21 mouse cellular contexts compared by ENCODE assay signal in the genomic region with DNA sequence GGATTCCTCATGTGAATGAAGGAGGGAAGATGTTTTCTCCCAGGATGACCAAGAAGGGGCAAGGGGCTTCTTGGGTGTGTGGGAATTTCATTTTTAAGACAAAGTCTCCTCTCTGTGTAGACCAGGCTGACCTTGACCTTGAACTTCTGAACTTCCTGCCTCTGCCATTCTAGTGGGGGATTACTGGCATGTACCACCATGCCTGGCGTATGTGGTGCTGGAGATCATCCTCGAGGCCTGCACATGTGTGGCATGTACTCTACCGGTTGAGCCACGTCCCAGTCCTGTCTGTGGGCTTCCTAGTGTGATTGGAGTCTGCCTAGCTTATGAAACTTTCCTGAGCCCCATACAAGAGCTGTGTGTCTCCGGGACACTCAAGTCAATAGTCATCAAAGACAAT.
DNase-seq lines count a peak whose midpoint lies in the region; ATAC-seq and TF ChIP-seq lines count a peak whose summit lies in the region.
"Had no signal": no experiment of that assay in that cellular context is flagged by ENCODE, and none has a peak within 500 bp of the region (broad histone marks: within the 10 kb centered on the region; RNA-seq: fewer than 3 reads in every experiment).

No protein-coding gene starts in this region.

- no peak overlapping the region for H3K4me2 ChIP-seq in heart, embryonic 12.5 days
- no peak overlapping the region for H3K4me2 ChIP-seq in midbrain, embryonic 13.5 days (replicated peaks)
- no peak overlapping the region for H3K4me2 ChIP-seq in midbrain, postnatal 0 days (ENCODE audit: low read depth, low read length, poor library complexity, severe bottlenecking)
- H3K4me2 ChIP-seq in intestine, embryonic 16.5 days (ENCODE audit: low read depth, low read length): 0 out of 2 replicates have a peak overlapping the region, but pooled peaks have one; percentile 6
- H3K4me2 ChIP-seq in liver, embryonic 12.5 days: no peak overlapping the region
- H3K4me2 ChIP-seq: embryonic facial prominence, embryonic 15.5 days; heart, embryonic 13.5 days; liver, embryonic 15.5 days; neural tube, embryonic 15.5 days had no signal

- peak overlapping the region; percentile 60 for H3K27ac ChIP-seq in heart, embryonic 10.5 days
- H3K27ac ChIP-seq in heart, embryonic 12.5 days (ENCODE audit: poor library complexity, severe bottlenecking): no peak overlapping the region
- no peak overlapping the region for H3K27ac ChIP-seq in midbrain, embryonic 13.5 days
- H3K27ac ChIP-seq in midbrain, postnatal 0 days (ENCODE audit: low read depth, low read length): no peak overlapping the region
- H3K27ac ChIP-seq in intestine, embryonic 16.5 days (ENCODE audit: low read length): no peak overlapping the region
- no peak overlapping the region for H3K27ac ChIP-seq in liver, embryonic 12.5 days
- H3K27ac ChIP-seq: embryonic facial prominence, embryonic 15.5 days; heart, embryonic 13.5 days; liver, embryonic 15.5 days; neural tube, embryonic 15.5 days had no signal

- no peak overlapping the region for H3K4me3 ChIP-seq in heart, embryonic 10.5 days
- no peak overlapping the region for H3K4me3 ChIP-seq in heart, embryonic 12.5 days
- H3K4me3 ChIP-seq in midbrain, embryonic 13.5 days (replicated peaks): no peak overlapping the region
- no peak overlapping the region for H3K4me3 ChIP-seq in midbrain, postnatal 0 days (ENCODE audit: low read depth, low read length)
- H3K4me3 ChIP-seq in intestine, embryonic 16.5 days (ENCODE audit: low read length): no peak overlapping the region
- no peak overlapping the region for H3K4me3 ChIP-seq in liver, embryonic 12.5 days
- H3K4me3 ChIP-seq: embryonic facial prominence, embryonic 15.5 days; forebrain, embryonic 10.5 days; heart, embryonic 13.5 days; liver, embryonic 15.5 days; myocyte; neural tube, embryonic 15.5 days had no signal

- DNase-seq in heart, embryonic 10.5 days (ENCODE audit: low spot score): no peak
- DNase-seq in midbrain, postnatal 0 days (ENCODE audit: low spot score): no peak
- DNase-seq in R1 (ENCODE audit: low read depth, low spot score): peak; percentile 79
- DNase-seq: adrenal gland, adult 8-10 months; cerebellum, postnatal 25 days; gastrocnemius, postnatal 36 days; heart, postnatal 36 days; right cerebral cortex, postnatal 4 days; thymus, adult 2 months had no signal

- TF ChIP-seq CTCF in midbrain, postnatal 0 days (IDR thresholded peaks at IDR 0.05): no peak

- no peak overlapping the region for H3K9ac ChIP-seq in heart, embryonic 12.5 days
- no peak overlapping the region for H3K9ac ChIP-seq in midbrain, embryonic 13.5 days (replicated peaks)
- H3K9ac ChIP-seq in midbrain, postnatal 0 days (replicated peaks; ENCODE audit: low read length, poor library complexity, severe bottlenecking): no peak overlapping the region
- H3K9ac ChIP-seq in intestine, embryonic 16.5 days (ENCODE audit: low read depth, low read length): no peak overlapping the region
- no peak overlapping the region for H3K9ac ChIP-seq in liver, embryonic 12.5 days
- H3K9ac ChIP-seq: embryonic facial prominence, embryonic 15.5 days; liver, embryonic 15.5 days; neural tube, embryonic 15.5 days had no signal

- H3K27me3 ChIP-seq in heart, embryonic 10.5 days (ENCODE audit: insufficient read depth, poor library complexity, severe bottlenecking): no peaks in the 10 kb centered on the region
- no peaks in the 10 kb centered on the region for H3K27me3 ChIP-seq in heart, embryonic 12.5 days (replicated peaks)
- 0 out of 2 replicates have a peak, but pooled peaks cover 4% of the 10 kb centered on the region for H3K27me3 ChIP-seq in midbrain, embryonic 13.5 days
- H3K27me3 ChIP-seq in midbrain, postnatal 0 days (ENCODE audit: insufficient read depth, low read length): no peaks in the 10 kb centered on the region
- H3K27me3 ChIP-seq in intestine, embryonic 16.5 days (replicated peaks; ENCODE audit: control insufficient read depth, insufficient read depth, low read length): no peaks in the 10 kb centered on the region
- peaks cover 4% of the 10 kb centered on the region; the same call in 1 of the 2 replicates for H3K27me3 ChIP-seq in liver, embryonic 12.5 days (replicated peaks)
- H3K27me3 ChIP-seq: embryonic facial prominence, embryonic 15.5 days; heart, embryonic 13.5 days; liver, embryonic 15.5 days; neural tube, embryonic 15.5 days had no signal

- H3K4me1 ChIP-seq in heart, embryonic 10.5 days: peaks cover 31% of the 10 kb centered on the region
- peaks cover 34% of the 10 kb centered on the region for H3K4me1 ChIP-seq in heart, embryonic 12.5 days (replicated peaks)
- peaks cover 7% of the 10 kb centered on the region; the same call in 1 of the 2 replicates for H3K4me1 ChIP-seq in midbrain, embryonic 13.5 days (replicated peaks)
- H3K4me1 ChIP-seq in midbrain, postnatal 0 days (ENCODE audit: insufficient read depth, low read length): no peaks in the 10 kb centered on the region
- H3K4me1 ChIP-seq in intestine, embryonic 16.5 days (ENCODE audit: control insufficient read depth, insufficient read depth, low read length): peaks cover 9% of the 10 kb centered on the region
- no peaks in the 10 kb centered on the region; the same call in 1 of the 2 replicates for H3K4me1 ChIP-seq in liver, embryonic 12.5 days
- H3K4me1 ChIP-seq: liver, embryonic 15.5 days had no signal

- 53% methylated on average over 5 of the region's 5 CpGs for WGBS in heart, embryonic 10.5 days
- 57% methylated on average over 5 of the region's 5 CpGs for WGBS in heart, embryonic 12.5 days
- WGBS in midbrain, embryonic 13.5 days: 69% methylated on average over 5 of the region's 5 CpGs
- WGBS in midbrain, postnatal 0 days: 70% methylated on average over 5 of the region's 5 CpGs
- WGBS in intestine, embryonic 16.5 days: 51% methylated on average over 5 of the region's 5 CpGs
- 58% methylated on average over 5 of the region's 5 CpGs for WGBS in liver, embryonic 12.5 days (ENCODE audit: insufficient replicate concordance)

- H3K36me3 ChIP-seq in heart, embryonic 10.5 days: no peaks in the 10 kb centered on the region
- H3K36me3 ChIP-seq in heart, embryonic 12.5 days: no peaks in the 10 kb centered on the region
- H3K36me3 ChIP-seq in midbrain, embryonic 13.5 days: no peaks in the 10 kb centered on the region
- H3K36me3 ChIP-seq in midbrain, postnatal 0 days (ENCODE audit: insufficient read depth, low read length): no peaks in the 10 kb centered on the region
- no peaks in the 10 kb centered on the region for H3K36me3 ChIP-seq in intestine, embryonic 16.5 days (ENCODE audit: control insufficient read depth, insufficient read depth, low read length)
- H3K36me3 ChIP-seq in liver, embryonic 12.5 days: no peaks in the 10 kb centered on the region
- H3K36me3 ChIP-seq: embryonic facial prominence, embryonic 15.5 days; forebrain, embryonic 10.5 days; heart, embryonic 13.5 days; liver, embryonic 15.5 days; neural tube, embryonic 15.5 days had no signal

- ATAC-seq in heart, embryonic 12.5 days (ENCODE audit: insufficient number of reproducible peaks, low FRiP score): no peak
- peak; percentile 56; the same call in 1 of the 2 replicates for ATAC-seq in midbrain, embryonic 13.5 days
- ATAC-seq in midbrain, postnatal 0 days (ENCODE audit: low FRiP score): no peak
- peak; percentile 36 for ATAC-seq in intestine, embryonic 16.5 days
- no peak for ATAC-seq in liver, embryonic 12.5 days
- ATAC-seq: hindbrain, embryonic 16.5 days; lung, postnatal 0 days had no signal

- no peaks in the 10 kb centered on the region for H3K9me3 ChIP-seq in heart, embryonic 10.5 days
- H3K9me3 ChIP-seq in heart, embryonic 12.5 days (replicated peaks): no peaks in the 10 kb centered on the region
- H3K9me3 ChIP-seq in midbrain, embryonic 13.5 days: no peaks in the 10 kb centered on the region
- H3K9me3 ChIP-seq in midbrain, postnatal 0 days (ENCODE audit: low read length): no peaks in the 10 kb centered on the region
- H3K9me3 ChIP-seq in intestine, embryonic 16.5 days (ENCODE audit: control insufficient read depth, low read length): no peaks in the 10 kb centered on the region
- H3K9me3 ChIP-seq in liver, embryonic 12.5 days (replicated peaks): no peaks in the 10 kb centered on the region
- H3K9me3 ChIP-seq: embryonic facial prominence, embryonic 15.5 days; forebrain, embryonic 10.5 days; heart, embryonic 13.5 days; liver, embryonic 15.5 days; neural tube, embryonic 15.5 days had no signal

Comparison
In these comparisons a context has a peak if more than half of its experiments do, and no peak if none do; other contexts are left out.
1. ATAC-seq: peak in midbrain, embryonic 13.5 days (single experiment) and intestine, embryonic 16.5 days (single experiment); none in heart, embryonic 12.5 days (single experiment), midbrain, postnatal 0 days (single experiment) and liver, embryonic 12.5 days (single experiment).